Mouse (Mus musculus) CH12.LX (cell line): ENCODE results near the gene Pik3r6.

Source experiments
- CHD1 ChIP-seq: IDR thresholded peaks from 2 replicates; pipeline ENCODE4 v1.6.1; 2012; ENCODE audit warnings: low read depth, low read length, improper control_type of control experiment, inconsistent platforms
- CTCF ChIP-seq, 2 experiments: IDR thresholded peaks in 1 of 2; conservative IDR thresholded peaks in 1 of 2; 2 replicates each; pipeline ENCODE4 v1.5.1; 2011 to 2012; ENCODE audit warnings: low read depth in 2 of 2, low read length in 2 of 2, improper control_type of control experiment in 1 of 2, inconsistent platforms in 1 of 2, mild to moderate bottlenecking in 1 of 2, moderate library complexity in 1 of 2
- E2F4 ChIP-seq: IDR thresholded peaks from 2 replicates; pipeline ENCODE4 v1.6.1; 2011; ENCODE audit warnings: low read depth, low read length, improper control_type of control experiment; ENCODE audit not compliant: insufficient replicate concordance
- EP300 ChIP-seq: IDR thresholded peaks from 2 replicates; pipeline ENCODE4 v1.6.1; 2011; ENCODE audit warnings: low read length, improper control_type of control experiment
- GABPA ChIP-seq: IDR thresholded peaks from 2 replicates; pipeline ENCODE4 v1.6.1; 2012; ENCODE audit warnings: low read depth, low read length, improper control_type of control experiment, inconsistent platforms; ENCODE audit not compliant: insufficient replicate concordance
- POLR2A ChIP-seq: IDR thresholded peaks from 2 replicates; pipeline ENCODE4 v1.6.1; 2011; ENCODE audit warnings: low read depth, mild to moderate bottlenecking, improper control_type of control experiment, low read length
- SIN3A ChIP-seq: IDR thresholded peaks from 2 replicates; pipeline ENCODE4 v1.6.1; 2012; ENCODE audit warnings: low read length, improper control_type of control experiment, inconsistent platforms
- ZKSCAN1 ChIP-seq: IDR thresholded peaks from 2 replicates; pipeline ENCODE4 v1.6.1; 2012; ENCODE audit warnings: low read depth, inconsistent platforms, low read length, improper control_type of control experiment, borderline replicate concordance

DNA sequence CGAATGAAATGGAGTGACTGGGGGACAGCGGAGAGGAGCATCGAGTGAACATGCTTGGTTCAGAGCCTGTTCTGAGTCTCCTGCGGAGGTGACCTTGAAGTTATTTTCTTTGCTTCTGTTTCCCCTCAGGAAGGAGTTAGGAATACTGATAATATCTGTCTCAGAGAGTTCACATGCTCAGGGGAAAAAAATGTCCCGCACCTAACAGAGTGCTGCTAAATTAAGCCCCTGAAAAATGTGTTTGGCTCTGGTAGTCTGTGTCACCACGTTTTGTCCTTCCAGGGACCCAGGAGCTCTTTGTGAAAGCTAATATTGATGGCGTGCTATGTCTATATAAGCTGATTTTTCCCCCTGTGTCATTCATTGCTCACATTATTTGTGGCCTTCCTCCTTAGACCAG, 42.4 kb downstream of the Pik3r6 start:
- TF ChIP-seq POLR2A (no peak), CTCF (conservative IDR thresholded peaks at IDR 0.05 in 1 of 2, IDR thresholded peaks at IDR 0.05 in 1 of 2; ENCODE audit: low read depth in 2 of 2, low read length in 2 of 2) (no peak), CHD1 (no peak), E2F4 (no peak), GABPA (no peak), SIN3A (no peak), EP300 (no peak), ZKSCAN1 (no peak)
